ENCODE assay signal across 24 mouse cellular contexts in the genomic region with DNA sequence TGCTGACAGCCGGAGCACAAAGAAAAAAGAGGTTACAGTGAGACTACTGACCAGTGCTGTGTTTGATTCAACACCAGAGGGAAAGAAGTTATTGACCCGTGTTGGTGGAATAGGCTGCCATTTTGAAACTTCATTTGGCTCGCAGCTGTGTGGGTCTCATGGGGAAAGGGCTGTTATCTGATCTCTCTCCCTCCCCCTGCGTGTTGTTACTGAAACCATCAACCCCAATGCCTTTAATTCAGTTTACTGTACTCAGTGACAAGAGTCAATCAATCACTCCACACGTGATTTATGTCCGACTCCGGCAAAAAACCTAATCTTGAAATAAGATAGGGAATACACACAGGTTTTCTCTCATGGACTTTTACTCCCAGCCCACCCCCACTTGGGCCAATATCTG.
DNase-seq lines count a peak whose midpoint lies in the region; ATAC-seq and TF ChIP-seq lines count a peak whose summit lies in the region.
"Had no signal": no experiment of that assay in that cellular context is flagged by ENCODE, and none has a peak within 500 bp of the region (broad histone marks: within the 10 kb centered on the region; RNA-seq: fewer than 3 reads in every experiment).

No protein-coding gene starts in this region.

- ATAC-seq in hindbrain, postnatal 0 days, result no peak
- no peak for ATAC-seq in neural tube, embryonic 13.5 days (ENCODE audit: low read depth)
- ATAC-seq in neural tube, embryonic 15.5 days (ENCODE audit: low FRiP score), result no peak
- no peak for ATAC-seq in midbrain, embryonic 16.5 days
- ATAC-seq in erythroblast, adult 5-6 weeks (replicated peaks; ENCODE audit: low FRiP score, poor library complexity, severe bottlenecking), result no peak
- ATAC-seq: activated CD4-positive, CD25-positive, alpha-beta regulatory T cell, adult 4 months; intestine, embryonic 15.5 days had no signal

- H3K36me3 ChIP-seq in hindbrain, embryonic 10.5 days, result no peaks in the 10 kb centered on the region
- H3K36me3 ChIP-seq in hindbrain, postnatal 0 days (ENCODE audit: insufficient read depth, low read length), result no peaks in the 10 kb centered on the region
- H3K36me3 ChIP-seq in neural tube, embryonic 13.5 days, result no peaks in the 10 kb centered on the region
- H3K36me3 ChIP-seq in neural tube, embryonic 15.5 days, result no peaks in the 10 kb centered on the region
- H3K36me3 ChIP-seq in midbrain, embryonic 16.5 days (ENCODE audit: control insufficient read depth, insufficient read depth, low read length), result no peaks in the 10 kb centered on the region
- H3K36me3 ChIP-seq: heart, embryonic 15.5 days; intestine, embryonic 15.5 days; limb, embryonic 10.5 days; liver, embryonic 15.5 days; lung, embryonic 15.5 days had no signal

- no peak for TF ChIP-seq CTCF in hindbrain, postnatal 0 days (IDR thresholded peaks at IDR 0.05; ENCODE audit: low read depth)

- no peaks in the 10 kb centered on the region for H3K27me3 ChIP-seq in hindbrain, embryonic 10.5 days (ENCODE audit: insufficient read depth, poor library complexity, severe bottlenecking)
- H3K27me3 ChIP-seq in hindbrain, postnatal 0 days (ENCODE audit: insufficient read depth, low read length), result no peaks in the 10 kb centered on the region
- no peaks in the 10 kb centered on the region for H3K27me3 ChIP-seq in neural tube, embryonic 13.5 days
- no peaks in the 10 kb centered on the region for H3K27me3 ChIP-seq in neural tube, embryonic 15.5 days (replicated peaks)
- no peaks in the 10 kb centered on the region for H3K27me3 ChIP-seq in midbrain, embryonic 16.5 days (ENCODE audit: control insufficient read depth, insufficient read depth, low read depth, low read length)
- H3K27me3 ChIP-seq: heart, embryonic 15.5 days; intestine, embryonic 15.5 days; liver, embryonic 15.5 days; lung, embryonic 15.5 days had no signal

- 78% methylated on average over 7 of the region's 7 CpGs for WGBS in hindbrain, embryonic 10.5 days
- 73% methylated on average over 7 of the region's 7 CpGs for WGBS in hindbrain, postnatal 0 days
- WGBS in neural tube, embryonic 13.5 days, result 61% methylated on average over 7 of the region's 7 CpGs
- 67% methylated on average over 7 of the region's 7 CpGs for WGBS in neural tube, embryonic 15.5 days
- WGBS in midbrain, embryonic 16.5 days, result 70% methylated on average over 7 of the region's 7 CpGs

- peak overlapping the region; percentile 88 for H3K27ac ChIP-seq in hindbrain, embryonic 10.5 days
- no peak overlapping the region for H3K27ac ChIP-seq in hindbrain, postnatal 0 days
- peak overlapping the region; percentile 72 for H3K27ac ChIP-seq in neural tube, embryonic 13.5 days (replicated peaks)
- H3K27ac ChIP-seq in neural tube, embryonic 15.5 days (replicated peaks), result no peak overlapping the region
- H3K27ac ChIP-seq in midbrain, embryonic 16.5 days (ENCODE audit: low read length), result peak overlapping the region; percentile 48
- H3K27ac ChIP-seq: gastrocnemius, adult 2 months; heart, embryonic 15.5 days; intestine, embryonic 15.5 days; kidney, postnatal 0 days; limb, embryonic 10.5 days; liver, embryonic 15.5 days; lung, embryonic 15.5 days; macrophage had no signal

- no peak for DNase-seq in hindbrain, embryonic 10.5 days (ENCODE audit: low spot score)
- DNase-seq in hindbrain, postnatal 0 days (ENCODE audit: low spot score), result no peak
- peak; percentile 44 for DNase-seq in mesoderm, embryonic 11.5 days (ENCODE audit: low read depth, low spot score)
- no peak for DNase-seq in left cerebral cortex, adult 9 months (ENCODE audit: low spot score in 2 of 2)
- DNase-seq: adrenal gland, adult 8-10 months; cerebellum, adult 18-20 months; cerebellum, postnatal 25 days; gastrocnemius, adult 2 months; heart, postnatal 4 days; liver; right cerebral cortex, postnatal 25 days; thymus, postnatal 14 days had no signal

- no peak overlapping the region for H3K4me2 ChIP-seq in hindbrain, postnatal 0 days (ENCODE audit: low read depth, low read length)
- no peak overlapping the region for H3K4me2 ChIP-seq in neural tube, embryonic 13.5 days
- no peak overlapping the region for H3K4me2 ChIP-seq in neural tube, embryonic 15.5 days
- H3K4me2 ChIP-seq in midbrain, embryonic 16.5 days (ENCODE audit: low read length), result no peak overlapping the region; the same call in 1 of the 2 replicates
- H3K4me2 ChIP-seq: heart, embryonic 15.5 days; intestine, embryonic 15.5 days; liver, embryonic 15.5 days; lung, embryonic 15.5 days had no signal

- H3K9me3 ChIP-seq in hindbrain, embryonic 10.5 days, result no peaks in the 10 kb centered on the region
- H3K9me3 ChIP-seq in hindbrain, postnatal 0 days (ENCODE audit: low read length), result no peaks in the 10 kb centered on the region
- H3K9me3 ChIP-seq in neural tube, embryonic 13.5 days, result no peaks in the 10 kb centered on the region
- H3K9me3 ChIP-seq in neural tube, embryonic 15.5 days (replicated peaks), result no peaks in the 10 kb centered on the region
- H3K9me3 ChIP-seq in midbrain, embryonic 16.5 days (replicated peaks; ENCODE audit: control insufficient read depth, low read length, poor library complexity, severe bottlenecking), result no peaks in the 10 kb centered on the region
- H3K9me3 ChIP-seq: heart, embryonic 15.5 days; intestine, embryonic 15.5 days; limb, embryonic 10.5 days; liver, embryonic 15.5 days; lung, embryonic 15.5 days had no signal

- peaks cover 41% of the 10 kb centered on the region for H3K4me1 ChIP-seq in hindbrain, embryonic 10.5 days (replicated peaks)
- H3K4me1 ChIP-seq in hindbrain, postnatal 0 days (ENCODE audit: insufficient read depth, low read length), result 0 out of 2 replicates have a peak, but pooled peaks cover 6% of the 10 kb centered on the region
- H3K4me1 ChIP-seq in neural tube, embryonic 13.5 days (replicated peaks), result peaks cover 36% of the 10 kb centered on the region
- H3K4me1 ChIP-seq in neural tube, embryonic 15.5 days, result peaks cover 15% of the 10 kb centered on the region
- peaks cover 19% of the 10 kb centered on the region for H3K4me1 ChIP-seq in midbrain, embryonic 16.5 days (ENCODE audit: control insufficient read depth, insufficient read depth, low read length)
- H3K4me1 ChIP-seq: intestine, embryonic 15.5 days had no signal

- H3K9ac ChIP-seq in hindbrain, postnatal 0 days (replicated peaks; ENCODE audit: low read length), result no peak overlapping the region
- H3K9ac ChIP-seq in neural tube, embryonic 13.5 days, result no peak overlapping the region
- no peak overlapping the region for H3K9ac ChIP-seq in neural tube, embryonic 15.5 days (replicated peaks)
- H3K9ac ChIP-seq in midbrain, embryonic 16.5 days (ENCODE audit: low read depth, low read length), result no peak overlapping the region
- H3K9ac ChIP-seq: heart, embryonic 15.5 days; intestine, embryonic 15.5 days; liver, embryonic 15.5 days; lung, embryonic 15.5 days had no signal

- no peak overlapping the region for H3K4me3 ChIP-seq in hindbrain, embryonic 10.5 days
- no peak overlapping the region for H3K4me3 ChIP-seq in hindbrain, postnatal 0 days (ENCODE audit: low read length)
- H3K4me3 ChIP-seq in neural tube, embryonic 13.5 days, result no peak overlapping the region
- H3K4me3 ChIP-seq in neural tube, embryonic 15.5 days (replicated peaks), result no peak overlapping the region
- no peak overlapping the region for H3K4me3 ChIP-seq in midbrain, embryonic 16.5 days (ENCODE audit: low read depth, low read length)
- H3K4me3 ChIP-seq: gastrocnemius, adult 2 months; heart, embryonic 15.5 days; intestine, embryonic 15.5 days; limb, embryonic 10.5 days; liver, embryonic 15.5 days; lung, embryonic 15.5 days had no signal

Comparison
In these comparisons a context has a peak if more than half of its experiments do, and no peak if none do; other contexts are left out.
1. H3K27ac ChIP-seq: peak in hindbrain, embryonic 10.5 days (single experiment), neural tube, embryonic 13.5 days (single experiment) and midbrain, embryonic 16.5 days (single experiment); none in hindbrain, postnatal 0 days (single experiment) and neural tube, embryonic 15.5 days (single experiment).